Mouse (Mus musculus): ENCODE results near the gene Eif4b.

GRCm38 (mm10) chr15:102111495-102111829, 37.9 kb downstream of the Eif4b start:
- no peak for TF ChIP-seq CTCF (IDR thresholded peaks at IDR 0.05; ENCODE audit: extremely low read depth, insufficient read depth, low read length)
- TF ChIP-seq POLR2A (IDR thresholded peaks at IDR 0.05; ENCODE audit: extremely low read depth, insufficient read depth, low read length): no peak

Data from cortical plate, adult 2 months (tissue).